Mouse (Mus musculus) liver, embryonic 18 days (tissue): ENCODE results near the gene Trh. TPM values are rescaled to one million over a fixed set of nuclear protein-coding genes. Genes with fewer than 3 reads are reported as not detected.

ENCODE experiments used
- polyA plus RNA-seq: library from polyadenylated mRNA; depleted of rRNA; stranded (reverse); fragments of >200 nt; gene quantifications from 2 replicates; pipeline ENCODE4 v1.2.3, GENCODE M21; 2012; rRNA removed

Gene Trh
- polyA plus RNA-seq = 0.02 TPM in 1 of 2 replicates, not detected in the other

DNA sequence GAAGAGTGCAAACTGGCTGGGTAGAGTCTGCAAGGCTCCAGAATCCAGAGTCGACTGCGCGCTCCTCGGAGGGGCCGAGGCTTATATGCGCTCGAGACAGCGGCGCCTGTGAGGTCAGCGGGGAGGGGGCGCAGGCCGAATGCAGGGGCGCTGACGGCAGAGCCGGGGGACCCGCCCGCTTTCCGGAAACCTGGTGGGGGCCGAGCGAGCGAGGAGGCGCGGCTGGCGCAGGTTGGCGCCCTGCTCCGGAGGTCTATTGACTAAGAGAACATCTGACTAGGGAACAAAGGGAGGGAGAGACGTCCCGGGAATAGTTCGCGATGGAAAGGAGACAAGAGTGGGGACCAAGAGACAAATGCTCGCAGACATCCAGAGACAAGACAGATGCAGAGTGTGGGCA lies at the start of gene Trh:
Gene Trh, minus strand, starts transcription at position 60 of the 400 bp plus-strand sequence.

GRCm38 (mm10) chr6:92214773-92215449 lies 29.5 kb downstream of the Trh start, which contains the start of gene Rbsn:
TSS of gene Rbsn (minus strand) at chr6:92214925.

Other genes with a start within 250 kb of the Trh start
- 5.5 TPM in 2 replicates for gene Nr2c2, start 153.3 kb downstream of the Trh start, polyA plus RNA-seq
- gene Mrps25, start 60.6 kb downstream of the Trh start, polyA plus RNA-seq = 9.6 and 10.5 TPM in 2 replicates
- gene Rbsn, start 29.7 kb downstream of the Trh start, polyA plus RNA-seq = 3.4 and 3.6 TPM in 2 replicates